Mouse (Mus musculus): ENCODE measurements around the gene Chpt1.

DNA sequence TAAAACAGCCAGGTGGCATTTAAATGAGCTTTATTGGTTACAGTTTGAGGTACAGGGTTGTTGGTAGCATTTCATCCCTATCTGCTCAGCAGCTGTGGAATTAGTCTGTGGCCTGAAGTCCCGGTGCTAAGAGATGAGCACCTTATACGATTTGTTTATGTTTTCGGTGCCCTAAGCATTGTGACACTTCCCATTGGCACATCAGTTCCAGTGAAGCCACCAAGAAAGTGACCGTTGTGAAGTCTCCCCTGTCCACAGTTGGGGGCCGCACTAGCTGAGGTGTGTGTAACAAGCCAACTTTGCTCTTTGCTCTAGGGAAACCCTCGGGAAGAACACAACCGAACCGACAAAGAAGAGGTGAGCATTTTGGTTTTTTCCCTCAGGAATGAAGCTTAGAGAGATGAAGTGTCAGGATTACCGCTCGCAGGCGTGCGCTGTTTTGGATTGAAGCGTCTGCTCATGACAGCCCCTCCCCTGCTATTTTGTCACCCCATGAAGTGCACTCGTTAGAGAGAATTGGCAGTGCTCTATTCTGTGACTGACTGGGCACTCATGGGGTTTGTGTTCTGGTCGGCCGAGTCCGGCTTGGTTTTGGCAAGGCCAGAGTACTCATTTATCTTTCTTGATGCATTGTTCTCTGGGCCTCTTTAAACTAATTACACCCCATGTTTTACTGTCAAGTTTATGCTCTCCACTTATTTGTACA is 91.4 kb downstream of the Chpt1 start:
- TF ChIP-seq CTCF (IDR thresholded peaks at IDR 0.05; ENCODE audit: borderline replicate concordance, insufficient read depth, low read length) (no peak), POLR2A (IDR thresholded peaks at IDR 0.05; ENCODE audit: low read depth, low read length) (no peak)

Data from embryonic fibroblast, embryonic 13.5 days (primary cell).